Mouse (Mus musculus) CH12F3 (cell line): Measurements from ENCODE around the gene Tgm7.
"Not testable (repeated sequence)": the region's sequence is repeated elsewhere in the genome, so short reads cannot be mapped to it uniquely, and the experiment has no call there.

Experiments
- in situ Hi-C: fragments of 300-500 bp; cut with MboI; formaldehyde crosslinking; loops from 2 replicates; pipeline ENCODE4 v1.14.3; 2020; ENCODE audit warnings: low sequenced_read_pairs

The Tgm7 gene

GRCm38 (mm10) chr2:121109695-121110094, at the start of gene Tgm7:
Gene Tgm7, minus strand, starts transcription at chr2:121109795.
- in situ Hi-C loops = no loop called here

- in situ Hi-C loops = no loop called here
Observed at GRCm38 (mm10) chr2:121153100-121153499, 43.5 kb upstream of the Tgm7 start.

DNA sequence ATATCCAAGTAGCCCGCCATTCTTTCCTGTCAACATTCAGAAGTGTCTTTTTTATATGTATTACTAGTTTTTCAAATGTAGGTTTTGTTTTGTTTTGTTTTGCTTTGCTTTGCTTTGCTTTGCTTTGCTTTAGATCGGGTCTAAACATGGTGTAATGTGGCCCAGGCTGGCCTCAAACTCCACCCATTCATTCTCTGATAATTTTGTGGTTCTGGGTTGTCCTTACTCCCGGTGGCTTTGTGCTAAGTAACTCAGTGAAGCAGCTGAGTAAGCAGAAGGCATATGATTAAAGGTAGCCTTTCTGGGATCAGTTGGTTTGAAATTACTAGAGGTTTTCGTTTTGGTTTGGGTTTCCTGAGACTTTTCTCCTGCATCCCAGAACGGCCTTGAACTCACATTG, 40.1 kb upstream of the Tgm7 start:
- in situ Hi-C loops = no loop called here

GRCm38 (mm10) chr2:121142415-121142814, 32.8 kb upstream of the Tgm7 start:
- in situ Hi-C loops = no loop called here

DNA sequence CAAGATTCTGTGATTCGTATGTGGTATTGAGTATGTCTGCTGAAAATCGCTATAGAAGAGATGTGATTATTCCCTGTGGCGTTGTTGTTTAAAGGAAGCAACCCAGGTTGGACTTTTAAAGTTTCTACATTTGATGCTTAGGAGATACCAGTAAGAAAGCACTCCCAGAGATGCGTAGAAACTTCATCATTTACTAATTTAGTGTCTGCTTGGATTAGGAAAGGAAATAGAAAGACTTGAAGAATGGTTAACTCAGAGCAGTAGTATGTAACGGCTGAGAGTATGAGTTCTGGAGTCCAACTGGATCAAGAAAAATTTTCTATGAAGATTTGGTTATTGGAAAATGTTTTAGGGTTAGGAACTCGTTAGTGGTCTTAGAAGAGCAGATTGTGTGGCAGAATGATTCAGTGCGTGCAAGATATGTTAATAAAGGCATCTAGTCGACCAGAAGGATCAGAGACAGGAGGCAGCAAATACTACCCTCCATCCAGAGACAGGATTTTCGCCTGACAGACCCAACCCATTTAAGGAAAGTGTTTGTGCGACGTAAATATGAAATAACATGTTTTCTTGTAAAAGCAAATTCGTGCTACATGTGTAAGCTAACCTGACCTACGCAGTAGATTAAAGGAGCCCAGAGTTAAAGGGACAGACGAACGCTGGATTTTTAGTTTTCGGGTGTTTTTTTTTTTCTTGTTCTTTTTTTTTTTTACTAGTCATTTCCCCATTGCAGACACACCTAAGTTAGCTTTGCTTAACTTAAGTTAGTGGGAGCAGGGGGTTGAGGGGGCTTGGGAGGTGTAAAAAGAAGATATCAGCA, 31.8 kb upstream of the Tgm7 start:
- in situ Hi-C loops = no loop called here

GRCm38 (mm10) chr2:121140018-121140882, 30.7 kb upstream of the Tgm7 start, which contains the start of the genes Adal and Lcmt2:
Gene Adal, plus strand, starts transcription at chr2:121140428.
Gene Lcmt2, minus strand, starts transcription at chr2:121140653.
- in situ Hi-C loops = no loop called here

DNA sequence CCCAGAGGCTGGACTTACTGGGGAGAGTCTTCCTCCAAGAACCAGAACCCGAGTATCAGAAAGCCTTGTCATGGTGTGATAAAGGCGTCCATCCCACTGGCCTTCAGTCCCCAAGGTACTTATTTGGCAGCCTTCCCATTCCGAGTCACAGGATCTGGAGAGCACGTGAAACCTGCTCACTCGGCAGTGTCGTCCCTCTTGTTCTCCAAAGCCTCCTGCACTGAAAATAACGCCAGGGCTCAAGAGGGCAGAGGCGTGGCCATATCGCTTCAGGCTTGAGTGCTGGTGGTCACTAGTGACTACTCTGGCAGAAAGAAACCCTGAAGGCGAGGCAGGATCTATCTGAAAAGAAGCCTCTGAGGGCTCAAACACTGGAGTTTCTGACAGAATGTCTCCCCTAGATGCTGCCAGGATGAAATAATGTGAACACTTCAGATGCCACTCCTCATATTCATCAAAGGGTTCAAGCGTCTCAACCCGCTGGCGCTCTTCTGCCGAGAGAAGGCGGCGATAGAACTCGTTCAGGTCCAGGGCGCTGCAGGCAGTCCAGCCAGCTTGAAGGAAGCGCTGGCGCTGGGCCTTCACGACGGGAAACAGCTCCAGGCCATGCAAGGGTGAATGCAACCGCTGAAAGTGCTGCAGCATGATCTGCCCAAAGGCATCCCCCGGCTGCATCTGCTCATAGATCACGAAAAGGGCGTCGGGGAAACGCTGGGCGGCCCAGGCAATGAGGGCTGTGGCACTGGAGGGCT, 29.8 kb upstream of the Tgm7 start:
- in situ Hi-C loops = no loop called here

- in situ Hi-C loops = no loop called here
Observed at GRCm38 (mm10) chr2:121137371-121137770, 27.8 kb upstream of the Tgm7 start.

DNA sequence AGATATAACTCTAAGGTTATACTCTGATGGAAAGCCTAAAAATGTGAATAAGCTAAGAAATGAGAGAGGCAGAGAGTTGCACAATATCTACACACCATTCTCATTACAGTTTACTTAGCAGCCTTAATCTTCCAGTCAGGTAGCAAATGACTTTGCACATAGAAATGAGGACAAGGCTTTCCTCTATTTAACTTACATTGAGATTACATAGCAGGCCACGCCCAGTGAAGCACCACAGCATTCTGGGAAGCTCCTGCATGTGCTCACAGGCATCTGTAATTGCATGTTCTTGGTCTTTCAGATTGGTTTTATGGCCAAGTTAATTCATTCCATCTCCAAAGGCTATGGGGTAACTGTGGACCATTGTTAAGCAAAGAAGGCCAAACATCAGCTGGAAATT, 23.2 kb upstream of the Tgm7 start:
- in situ Hi-C loops = no loop called here

GRCm38 (mm10) chr2:121128865-121129620, 19.4 kb upstream of the Tgm7 start:
- in situ Hi-C loops = no loop called here

GRCm38 (mm10) chr2:121127536-121127935, 17.9 kb upstream of the Tgm7 start:
- in situ Hi-C loops = no loop called here

GRCm38 (mm10) chr2:121126302-121126701, 16.7 kb upstream of the Tgm7 start:
- in situ Hi-C loops = not testable (repeated sequence)

GRCm38 (mm10) chr2:121119260-121119659, 9.7 kb upstream of the Tgm7 start:
- in situ Hi-C loops = no loop called here

DNA sequence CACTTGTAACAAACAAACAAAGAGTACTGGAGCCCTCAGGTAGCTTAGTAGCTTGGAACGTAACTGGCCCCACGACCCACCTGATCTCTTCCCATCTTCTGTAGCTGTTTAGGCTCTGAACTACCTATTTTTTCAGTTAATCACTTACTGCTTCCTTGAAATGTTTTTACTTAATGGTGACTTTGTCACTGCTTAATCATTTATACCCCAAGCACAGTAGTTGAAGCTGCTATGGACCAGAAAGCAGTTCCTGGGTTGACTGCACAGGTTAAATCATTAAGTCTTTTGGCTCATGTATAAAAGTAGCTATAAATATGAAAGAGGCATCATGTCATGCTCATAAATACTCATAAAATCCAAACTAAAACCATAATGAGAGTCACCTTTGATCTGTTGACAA, 5.8 kb upstream of the Tgm7 start:
- in situ Hi-C loops = no loop called here

- in situ Hi-C loops = no loop called here
Observed at GRCm38 (mm10) chr2:121105940-121106339, 3.7 kb downstream of the Tgm7 start.

GRCm38 (mm10) chr2:121102051-121102450, 7.5 kb downstream of the Tgm7 start:
- in situ Hi-C loops = no loop called here

- in situ Hi-C loops = no loop called here
Observed at GRCm38 (mm10) chr2:121089751-121090150, 19.8 kb downstream of the Tgm7 start.

- in situ Hi-C loops = no loop called here
Observed at GRCm38 (mm10) chr2:121088507-121088906, 21.1 kb downstream of the Tgm7 start.

- in situ Hi-C loops = no loop called here
Observed at GRCm38 (mm10) chr2:121085480-121086185, 24.0 kb downstream of the Tgm7 start, which contains the start of gene Tgm5. Gene Tgm5, minus strand, starts transcription at chr2:121085841.

DNA sequence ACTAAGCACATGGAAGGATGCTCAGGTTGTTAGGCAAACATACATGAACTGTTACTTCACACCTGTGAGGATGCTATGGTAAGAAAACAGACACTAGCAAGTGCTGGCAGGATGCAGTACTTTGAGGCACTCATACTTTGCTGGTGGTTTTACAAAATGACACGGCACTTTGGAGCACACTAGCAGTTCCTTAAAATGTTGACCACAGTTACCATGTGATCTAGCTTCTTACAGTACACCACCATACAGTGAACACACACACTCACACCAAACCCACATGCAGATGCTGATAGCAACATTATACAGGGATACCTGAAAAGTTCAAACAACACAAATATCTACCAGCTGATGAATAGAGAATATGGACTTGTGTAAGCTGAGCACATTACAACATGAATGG, 27.0 kb downstream of the Tgm7 start:
- in situ Hi-C loops = no loop called here
